Mouse (Mus musculus): Measurements from ENCODE around the gene Apool. TPM values are rescaled to one million over a fixed set of nuclear protein-coding genes. Genes with fewer than 3 reads are reported as not detected.
"Not testable (repeated sequence)": the region's sequence is repeated elsewhere in the genome, so short reads cannot be mapped to it uniquely, and the experiment has no call there.

Apool gene
- 10 to 100 TPM; 66.0 to 74.5 TPM for total RNA-seq (2021)

DNA sequence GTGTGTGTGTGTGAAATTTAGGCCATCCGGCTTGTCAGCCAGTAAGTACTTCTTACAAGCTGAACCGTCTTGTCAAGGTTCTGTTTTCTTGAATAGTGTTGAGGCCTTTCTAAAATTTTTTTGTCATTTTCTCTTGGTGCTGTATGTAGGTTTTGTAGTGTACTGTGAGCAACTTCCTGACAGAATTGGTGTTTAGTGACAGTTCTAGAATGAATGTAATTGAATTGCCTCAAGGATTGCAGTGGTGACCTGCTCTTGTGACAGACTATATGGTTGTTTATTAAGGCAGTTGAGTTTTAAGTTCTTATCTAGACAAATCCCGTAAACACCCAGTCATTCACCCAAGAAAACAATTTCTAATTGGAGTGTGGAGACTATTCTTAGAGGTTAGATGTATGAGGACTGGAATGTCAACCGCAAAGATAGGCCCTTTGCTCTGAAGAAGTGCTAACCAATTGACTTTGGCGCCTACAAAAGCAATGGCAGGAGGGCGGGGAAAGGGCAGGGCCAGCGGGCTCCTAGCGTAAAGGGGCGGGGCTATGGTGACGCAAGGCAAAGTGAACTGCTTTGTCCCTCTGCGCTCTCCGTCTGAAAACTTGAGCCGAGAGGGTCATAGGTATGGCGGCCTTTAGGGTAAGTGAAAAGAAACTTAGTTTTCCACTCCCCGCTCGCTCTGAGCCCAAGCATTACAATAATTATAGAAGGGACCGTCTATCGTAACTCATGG lies at the start of gene Apool:
Gene Apool (plus strand): TSS at position 531 of the 727 bp plus-strand sequence.
- peak; percentile 85 to 91 for DNase-seq
- intact Hi-C loops (cut with DNase I) = no loop called here

- no peak for DNase-seq
- intact Hi-C loops (cut with DNase I) = no loop called here
Measured at GRCm38 (mm10) chrX:112273550-112273949, 37.6 kb upstream of the Apool start.

- DNase-seq = no peak
- intact Hi-C loops (cut with DNase I) = no loop called here
Measured at GRCm38 (mm10) chrX:112311531-112311887, 375 bp downstream of the Apool start.

DNA sequence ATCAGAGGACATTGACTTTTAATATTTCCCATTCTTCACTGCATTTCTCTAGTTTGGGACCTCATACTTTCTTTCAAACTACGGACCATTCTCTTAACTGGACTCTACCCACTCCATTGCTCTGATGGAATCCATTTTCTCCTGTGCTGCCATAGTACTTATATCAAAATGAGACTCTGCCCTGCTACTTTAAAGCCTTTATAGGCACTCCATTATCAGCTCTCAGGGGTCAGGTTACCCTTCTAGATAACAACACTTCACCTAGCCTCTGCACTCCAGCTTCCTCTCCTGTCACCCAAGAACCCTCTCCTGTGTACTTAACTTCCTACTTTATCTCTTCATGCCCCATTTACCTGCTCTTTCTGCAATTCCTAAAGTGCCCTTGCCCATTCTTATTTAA lies 960 bp downstream of the Apool start:
- intact Hi-C loops (cut with DNase I) = no loop called here
- no peak for DNase-seq

DNA sequence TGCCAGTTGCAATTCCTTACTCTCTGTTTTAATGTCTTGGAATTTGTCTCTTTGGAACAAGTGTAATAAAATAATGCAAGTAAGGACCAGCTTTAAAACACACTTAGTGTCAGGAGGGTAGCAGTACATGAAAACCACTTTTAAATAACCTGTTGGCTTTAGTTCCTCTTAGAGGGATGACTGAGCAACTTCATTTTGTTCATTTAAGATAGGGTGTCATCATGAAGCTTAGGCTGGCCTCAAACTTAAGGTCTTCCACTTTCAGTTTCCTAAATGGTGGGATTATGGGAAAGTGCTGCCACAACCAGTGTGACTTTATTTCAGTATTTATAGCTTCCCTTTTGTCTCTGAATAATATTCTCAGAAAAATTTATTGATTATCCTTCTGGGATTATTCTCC lies 9.1 kb downstream of the Apool start:
- intact Hi-C loops (cut with DNase I) = no loop called here
- no peak for DNase-seq

GRCm38 (mm10) chrX:112339486-112339885 lies 28.4 kb downstream of the Apool start:
- DNase-seq = no peak
- intact Hi-C loops (cut with DNase I) = no loop called here

GRCm38 (mm10) chrX:112347467-112348394 lies 36.6 kb downstream of the Apool start:
- intact Hi-C loops (cut with DNase I) = loop anchor here (10.0 kb wide), 1 partner anchor 653 kb away; the partner anchor contains the start of gene Hdx
- no peak for DNase-seq

DNA sequence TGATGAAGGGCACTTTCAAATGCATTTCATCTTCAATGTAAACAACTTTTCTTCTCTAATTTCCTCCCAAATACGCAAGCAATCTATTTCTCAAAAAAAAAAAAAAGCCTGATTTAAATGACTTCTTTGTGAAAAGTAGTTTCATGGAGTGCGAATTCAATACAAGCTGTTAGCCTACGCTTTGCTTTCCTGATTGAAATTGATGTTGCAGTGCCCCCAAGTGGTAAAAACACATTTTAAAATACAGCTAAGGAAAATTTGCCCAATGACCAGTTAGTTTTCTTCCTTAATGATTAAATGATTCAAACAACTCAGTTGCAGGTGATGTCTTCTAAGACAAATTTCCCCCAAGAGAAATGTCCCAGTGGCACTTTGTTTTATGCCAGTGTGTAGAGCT lies 37.3 kb downstream of the Apool start:
- DNase-seq = no peak
- intact Hi-C loops (cut with DNase I) = loop anchor here (10.0 kb wide), 1 partner anchor 654 kb away; the partner anchor contains the start of gene Hdx

- DNase-seq = no peak
- intact Hi-C loops (cut with DNase I) = no loop called here
Measured at GRCm38 (mm10) chrX:112368426-112368825, 57.3 kb downstream of the Apool start.

DNA sequence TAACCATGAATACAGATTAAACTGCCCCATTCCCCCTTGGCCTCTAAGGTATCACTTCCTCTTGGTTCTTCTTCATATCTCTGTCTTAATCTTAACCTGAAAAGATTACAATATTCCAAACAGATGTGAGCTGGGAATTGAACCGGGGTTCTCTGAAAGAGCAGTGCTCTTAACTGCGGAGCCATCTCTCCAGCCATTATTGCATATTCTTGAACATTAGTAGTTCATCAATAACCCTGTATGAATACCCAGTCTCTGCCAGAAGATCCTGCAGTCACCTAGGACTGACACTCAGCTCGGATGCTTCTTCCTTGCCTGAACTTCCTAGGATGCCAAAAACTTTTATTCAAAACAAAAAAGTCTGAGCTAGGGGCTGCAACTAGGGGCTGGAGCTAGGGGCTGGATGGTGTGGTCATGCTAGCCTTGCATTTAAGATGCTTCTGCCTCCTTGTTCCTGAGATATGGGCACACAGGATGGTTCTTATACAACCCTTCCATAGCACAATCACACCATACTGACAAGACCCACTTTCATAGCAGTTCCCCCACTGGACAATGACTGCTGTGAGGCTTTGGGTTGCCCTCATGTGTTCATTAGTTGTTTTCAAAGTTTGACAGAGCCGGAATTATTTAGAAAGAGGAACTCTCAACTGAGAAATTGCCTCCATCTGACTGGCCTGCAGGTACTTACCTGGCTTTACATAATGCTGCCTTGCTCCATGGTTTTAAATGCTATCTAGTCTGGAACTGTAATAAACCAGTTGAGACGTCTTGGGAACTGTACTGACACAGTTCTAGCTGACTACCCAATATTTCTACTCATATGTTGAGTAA lies 59.7 kb downstream of the Apool start:
- intact Hi-C loops (cut with DNase I) = not testable (repeated sequence)

DNA sequence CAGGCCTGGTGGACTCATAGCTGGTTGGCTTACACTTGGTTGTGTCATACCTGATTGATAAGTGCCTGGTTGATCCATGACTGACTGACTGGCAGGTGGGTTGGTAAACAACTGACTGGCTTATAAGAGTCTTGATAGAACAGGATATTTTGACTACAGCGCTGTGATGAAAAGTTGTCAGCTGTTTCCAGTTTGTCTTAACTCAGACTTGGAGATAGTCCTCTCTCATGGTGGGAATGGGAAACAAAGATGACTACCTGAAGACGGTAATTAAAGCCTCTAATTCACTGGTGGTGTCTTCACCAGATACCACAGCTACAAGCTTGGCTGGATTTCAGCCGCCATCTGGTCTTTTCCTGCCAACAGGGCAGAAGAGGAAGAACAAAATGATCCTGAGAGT lies 95.5 kb downstream of the Apool start, which contains the start of gene Satl1:
Gene Satl1 (minus strand): TSS at position 101 of the 400 bp plus-strand sequence.
- no peak for DNase-seq
- intact Hi-C loops (cut with DNase I) = no loop called here

More for the DNA sequence above, 59.7 kb downstream of the Apool start:
- DNase-seq = peak; percentile 21 to 23

DNA sequence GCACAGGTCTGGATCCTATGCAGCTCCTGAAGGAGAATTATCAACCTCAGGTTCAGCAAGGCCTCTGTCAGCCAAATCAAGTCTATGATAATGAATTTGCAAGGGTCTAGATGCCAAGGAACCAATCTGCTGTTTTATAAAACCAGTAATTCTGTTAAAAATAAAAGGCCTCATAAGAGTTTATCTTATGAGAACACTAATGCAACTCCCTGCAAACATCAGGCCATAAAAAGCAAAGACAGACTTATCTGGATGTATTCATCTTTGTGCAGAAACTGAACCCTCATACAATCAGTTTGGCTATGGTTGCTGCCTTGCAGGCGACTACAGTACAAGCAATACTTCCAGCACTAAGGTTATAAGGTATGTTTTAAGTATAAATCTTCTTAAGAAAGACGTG lies 101.2 kb downstream of the Apool start:
- intact Hi-C loops (cut with DNase I) = no loop called here
- no peak for DNase-seq

Other genes with a start within 250 kb of the Apool start
- gene 4933403O08Rik, start 72.3 kb upstream of the Apool start, total RNA-seq (2021) = not detected
- gene Satl1, start 95.4 kb downstream of the Apool start, total RNA-seq (2021) = not detected
- gene 2010106E10Rik, start 183.9 kb downstream of the Apool start, total RNA-seq (2021) = not detected

All from heart, postnatal 36 days (tissue).